Mouse (Mus musculus) brain, embryonic 14.5 days (tissue): ENCODE data around the gene Pik3r5.

Experiments
- CTCF ChIP-seq: fragments of 200-500 bp; IDR thresholded peaks from 2 replicates; pipeline ENCODE4 v1.5.1; 2012; ENCODE audit warnings: inconsistent platforms, mild to moderate bottlenecking, moderate library complexity, borderline replicate concordance; ENCODE audit not compliant: insufficient read depth, insufficient read length; ENCODE audit errors: extremely low read depth
- POLR2A ChIP-seq: fragments of 200-500 bp; IDR thresholded peaks from 2 replicates; pipeline ENCODE4 v1.6.1; 2012; ENCODE audit warnings: mild to moderate bottlenecking, inconsistent platforms, borderline replicate concordance; ENCODE audit not compliant: poor library complexity, insufficient read depth, insufficient read length, severe bottlenecking; ENCODE audit errors: extremely low read depth

DNA sequence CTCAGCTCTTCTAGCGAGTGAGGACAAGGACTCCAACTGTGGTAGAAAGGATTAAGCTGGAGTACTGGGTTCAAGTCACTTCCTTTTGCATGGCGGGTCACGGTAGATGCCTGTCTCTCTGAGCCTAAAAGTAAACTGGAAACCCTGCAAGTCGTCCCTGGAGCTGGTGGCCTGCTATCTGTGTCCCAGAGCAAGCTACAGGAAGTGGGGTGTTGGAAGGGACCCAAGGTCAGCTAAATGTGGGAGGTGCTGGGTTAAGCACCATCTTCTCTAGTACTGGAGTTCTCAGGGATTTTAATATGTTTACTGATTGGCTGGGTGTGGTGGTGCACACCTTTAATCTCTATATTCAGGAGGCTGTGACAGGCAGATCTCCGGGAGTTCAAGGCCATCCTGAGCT, 100.9 kb downstream of the Pik3r5 start:
- TF ChIP-seq CTCF (no peak), POLR2A (no peak)
